Mouse (Mus musculus): ENCODE results near the gene Kif2b.

Kif2b gene

DNA sequence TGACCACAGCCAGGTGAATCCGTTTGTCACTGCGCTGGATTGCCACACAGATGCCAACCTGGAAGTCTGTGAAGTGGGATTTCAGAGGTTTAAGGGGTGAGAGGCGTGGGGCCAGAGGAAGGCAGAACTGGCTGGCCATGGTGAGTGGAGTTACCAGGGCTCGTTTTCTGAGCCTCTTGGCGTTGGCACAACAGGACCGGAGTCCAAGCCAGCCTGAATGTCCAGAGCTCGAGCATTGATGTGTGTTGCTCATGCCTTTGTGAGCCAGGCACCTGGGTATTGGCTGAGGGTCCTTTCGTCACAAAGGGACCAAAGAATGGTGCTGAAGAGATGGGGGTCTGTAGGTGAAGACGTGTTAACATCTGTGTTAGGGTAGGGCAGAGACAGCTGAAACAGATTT, at the start of gene Kif2b:
Gene Kif2b, minus strand, starts transcription at position 242 of the 400 bp plus-strand sequence.
- DNase-seq (ENCODE audit: low spot score in 2 of 2) = no peak

DNA sequence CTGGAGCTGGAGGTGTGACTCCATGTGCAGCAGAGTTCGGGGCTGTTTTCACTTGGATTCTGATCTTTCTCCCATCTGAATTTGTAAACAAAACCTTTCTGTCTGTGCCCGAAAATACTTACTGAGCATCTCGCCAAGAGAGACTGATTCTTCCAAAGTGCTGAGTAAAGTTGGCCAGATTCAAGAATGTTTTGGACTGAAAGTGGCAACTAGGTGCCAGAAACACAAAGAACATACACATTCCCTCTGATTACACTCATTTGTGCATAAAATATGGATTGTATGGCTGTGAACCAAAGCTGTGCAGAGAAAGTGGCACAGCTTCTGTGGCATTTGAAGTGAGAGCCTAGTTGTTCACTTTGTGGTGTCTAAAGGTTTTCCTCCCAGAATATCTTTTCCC, 15.7 kb upstream of the Kif2b start:
- no peak for DNase-seq (ENCODE audit: low spot score in 2 of 2)

DNA sequence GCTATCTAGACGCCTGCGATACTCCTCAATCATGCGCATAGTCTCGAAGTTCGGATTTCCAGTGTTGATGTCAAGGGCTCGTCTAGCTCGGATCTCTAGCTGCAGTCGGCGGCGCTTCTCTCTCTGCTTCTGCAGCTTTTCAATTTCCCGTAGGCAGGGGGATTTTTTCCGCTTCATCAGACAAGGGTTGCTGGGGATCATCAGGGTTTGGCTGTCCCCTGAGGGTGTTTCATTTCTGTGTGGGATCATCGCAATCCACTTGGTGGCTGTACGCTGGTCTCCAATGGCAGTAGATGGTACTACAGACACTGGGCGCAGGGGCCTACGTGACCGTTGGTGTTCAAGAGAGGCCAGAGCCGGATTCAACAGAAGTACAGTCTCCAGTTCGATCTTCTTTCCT, 502 bp downstream of the Kif2b start:
- no peak for DNase-seq (ENCODE audit: low spot score in 2 of 2)

DNA sequence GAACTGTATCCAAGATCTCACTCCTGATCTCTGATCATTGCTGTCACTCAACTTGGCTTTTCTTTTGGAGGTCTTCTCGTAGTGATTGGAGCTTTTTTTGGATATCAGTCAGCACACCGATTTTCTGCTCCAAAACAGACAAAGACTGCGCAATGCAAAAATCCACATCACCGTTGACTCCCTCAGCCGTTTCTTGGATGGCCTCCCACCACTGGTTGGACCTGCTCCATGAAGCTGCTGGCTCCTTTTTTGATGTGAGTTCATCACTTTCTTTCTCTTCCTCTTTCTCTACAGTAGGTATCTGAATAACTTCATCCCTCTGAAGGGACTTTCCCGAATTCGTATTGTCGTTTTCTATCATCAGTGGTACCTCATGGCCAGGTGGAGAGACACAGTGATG, 2.0 kb downstream of the Kif2b start:
- DNase-seq (ENCODE audit: low spot score in 2 of 2) = peak in 1 of 2 experiments; percentile 1

DNA sequence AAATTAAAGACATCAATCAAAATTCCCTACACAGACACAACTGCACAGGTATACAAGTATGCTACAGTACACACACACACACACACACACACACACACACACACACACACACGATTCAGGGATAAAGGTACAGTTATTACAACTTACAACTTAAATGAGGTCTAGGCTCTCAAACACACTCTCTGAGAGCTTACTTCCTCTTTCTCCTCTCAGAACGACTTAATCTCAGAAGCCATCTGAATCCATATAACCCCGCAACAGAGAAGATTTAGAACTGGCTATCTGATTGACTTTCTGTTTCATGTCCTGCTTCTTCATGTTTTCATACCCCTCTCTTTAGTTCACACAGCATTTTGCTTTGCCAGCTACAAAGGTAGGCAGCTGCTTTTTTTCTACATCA, 2.9 kb downstream of the Kif2b start:
- no peak for DNase-seq (ENCODE audit: low spot score in 2 of 2)

DNA sequence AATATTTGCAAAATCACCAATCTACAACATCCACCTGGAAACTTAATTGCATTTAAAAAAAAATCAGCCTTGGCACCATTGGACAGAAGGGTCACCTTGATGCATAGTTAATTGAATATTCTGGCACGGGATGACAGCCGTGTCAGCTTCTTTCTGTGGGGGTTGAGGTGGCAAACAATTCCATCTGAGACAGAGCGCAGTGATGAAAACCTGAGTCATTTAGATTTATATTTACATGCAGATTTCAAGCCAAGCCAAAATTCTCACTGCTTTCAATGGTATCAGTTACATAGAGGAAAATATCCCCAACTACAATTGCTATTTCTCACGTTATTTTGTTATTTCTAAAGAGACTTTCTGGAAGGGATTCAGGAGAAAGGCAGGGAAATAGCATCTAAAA, 46.6 kb downstream of the Kif2b start:
- no peak for DNase-seq (ENCODE audit: low spot score in 2 of 2)

Data from urinary bladder, adult 18-20 months (tissue).